Mouse (Mus musculus) adipose tissue, adult 10 weeks (tissue): ENCODE measurements around the gene Cd209c. TPM values are rescaled to one million over a fixed set of nuclear protein-coding genes. Genes with fewer than 3 reads are reported as not detected.

ENCODE experiments used
- polyA plus RNA-seq: library from polyadenylated mRNA; stranded (reverse); fragments of 350-450 nt; fragmentation: Illumina TruSeq; extraction: RNeasy Lipid Tissue Mini Kit (QIAGEN cat#74804); gene quantifications from one replicate; pipeline ENCODE4 v1.2.3, GENCODE M21; 2014; ENCODE audit warnings: low read depth, low replicate concordance

Cd209c gene
- polyA plus RNA-seq = 2.0 TPM

DNA sequence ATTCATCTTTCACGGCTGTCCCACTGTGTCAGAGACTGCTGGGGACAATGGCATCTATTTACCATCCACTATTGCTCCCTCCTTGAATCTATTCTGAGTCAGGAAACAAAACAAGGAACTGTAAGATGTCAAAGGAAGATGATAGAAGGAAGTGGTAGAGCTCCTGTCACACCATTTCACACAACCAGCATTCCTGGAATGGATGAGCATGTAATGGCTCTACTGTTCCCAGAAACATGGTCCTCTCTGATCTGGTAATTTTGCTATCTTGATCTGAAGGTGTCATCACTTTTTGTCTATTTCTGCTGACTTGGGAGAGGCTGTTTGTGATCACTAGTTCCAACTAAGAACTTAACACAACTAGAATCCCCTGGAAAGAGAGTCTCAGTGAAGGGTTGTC, at the start of gene Cd209c:
Gene Cd209c, minus strand, starts transcription at position 101 of the 400 bp plus-strand sequence.

DNA sequence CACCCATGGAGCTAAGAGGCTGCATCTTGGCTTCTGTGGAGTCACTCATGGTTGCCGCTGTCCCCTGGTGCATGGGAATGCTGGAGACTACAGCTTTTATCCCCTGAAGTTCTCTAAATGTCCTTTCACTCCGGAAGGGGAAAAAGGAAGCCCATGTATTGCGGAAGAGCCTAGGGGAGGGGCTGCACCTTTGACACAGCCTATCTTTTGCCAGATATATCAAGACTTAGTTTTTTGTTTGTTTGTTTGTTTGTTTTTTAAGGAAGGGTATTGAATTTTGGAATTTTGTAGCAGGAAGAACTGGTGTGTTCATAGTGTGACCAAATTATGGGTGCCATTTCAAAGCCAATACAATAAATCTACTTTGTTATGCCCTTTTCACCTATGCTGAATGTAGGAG, 27.8 kb downstream of the Cd209c start, which contains the start of gene Cd209b:
Gene Cd209b, minus strand, starts transcription at position 101 of the 400 bp plus-strand sequence.

Other genes with a start within 250 kb of the Cd209c start
- gene Clec4g, start 234.1 kb downstream of the Cd209c start, polyA plus RNA-seq = 0.38 TPM
- 10.0 TPM for gene Cd209a, start 205.8 kb downstream of the Cd209c start, polyA plus RNA-seq
- gene Cd209e, start 100.4 kb downstream of the Cd209c start, polyA plus RNA-seq = not detected
- gene Cd209d, start 76.2 kb downstream of the Cd209c start, polyA plus RNA-seq = 14.4 TPM
- gene Cd209b, start 27.9 kb downstream of the Cd209c start, polyA plus RNA-seq = 8.2 TPM
- 46.3 TPM for gene Cd209f, start 151.1 kb upstream of the Cd209c start, polyA plus RNA-seq
- gene Cd209g, start 179.4 kb upstream of the Cd209c start, polyA plus RNA-seq = 17.3 TPM
- 28.6 TPM for gene Evi5l, start 211.8 kb upstream of the Cd209c start, polyA plus RNA-seq